Mouse (Mus musculus) embryonic facial prominence, embryonic 11.5 days (tissue): ENCODE results near the gene Rab20. TPM values are rescaled to one million over a fixed set of nuclear protein-coding genes. Genes with fewer than 3 reads are reported as not detected.

Source experiments
- ATAC-seq: fragments of 200-750 bp; cut with Nextera tagmentation; replicated peaks from 2 replicates; pipeline ENCODE4 v1.8.0; 2017; ENCODE audit warnings: low read depth; ENCODE audit not compliant: insufficient number of reproducible peaks, low FRiP score, low TSS enrichment
- DNase-seq: peaks from one replicate; pipeline ENCODE4 v3.0.0-alpha.2; 2015; ENCODE audit warnings: low spot score
- H3K27ac ChIP-seq: fragments of 300-500 bp; sonication (generic); replicated peaks from 2 replicates; pipeline ENCODE4 v1.5.1; 2014; ENCODE audit warnings: mild to moderate bottlenecking, low read depth, low read length, control low read depth
- H3K27me3 ChIP-seq: fragments of 300-500 bp; sonication (generic); 2 replicates; pipeline ENCODE4 v1.6.1; 2014; ENCODE audit warnings: mild to moderate bottlenecking, low read length, moderate library complexity, mixed read lengths; ENCODE audit not compliant: control insufficient read depth, insufficient read depth
- H3K36me3 ChIP-seq: fragments of 300-500 bp; sonication (generic); replicated peaks from 2 replicates; pipeline ENCODE4 v1.6.1; 2014; ENCODE audit warnings: low read depth, mild to moderate bottlenecking, low read length, moderate library complexity, mixed read lengths; ENCODE audit not compliant: control insufficient read depth, insufficient read depth
- H3K4me1 ChIP-seq: fragments of 300-500 bp; sonication (generic); 2 replicates; pipeline ENCODE4 v1.6.1; 2014; ENCODE audit warnings: low read length, mixed read lengths; ENCODE audit not compliant: control insufficient read depth, insufficient read depth
- H3K4me2 ChIP-seq: fragments of 300-500 bp; sonication (generic); 2 replicates; pipeline ENCODE4 v1.6.1; 2014; ENCODE audit warnings: low read depth, mild to moderate bottlenecking, control low read depth, low read length, moderate library complexity
- H3K4me3 ChIP-seq: fragments of 300-500 bp; sonication (generic); 2 replicates; pipeline ENCODE4 v1.5.1; 2014; ENCODE audit warnings: low read depth, low read length, control low read depth
- H3K9ac ChIP-seq: fragments of 300-500 bp; sonication (generic); replicated peaks from 2 replicates; pipeline ENCODE4 v1.6.1; 2014; ENCODE audit warnings: mild to moderate bottlenecking, control low read depth, low read length
- H3K9me3 ChIP-seq: fragments of 300-500 bp; sonication (generic); replicated peaks from 2 replicates; pipeline ENCODE4 v1.6.1; 2016; ENCODE audit warnings: mild to moderate bottlenecking, low read length, inconsistent platforms, mixed read lengths; ENCODE audit not compliant: control insufficient read depth
- WGBS: fragments of 180-500 bp; shearing (Covaris S2); extraction: QIAGEN DNeasy Blood & Tissue Kit; methylation state at CpG from one replicate; pipeline ENCODE4 v1.1.7; 2014; 5-methylcytosine and 5-hydroxymethylcytosine counted together
- polyA plus RNA-seq: library from polyadenylated mRNA; unstranded; fragments of >200 nt; fragmentation: Nextera tagmentation; extraction: Ambion mirVana; gene quantifications from 2 replicates; pipeline ENCODE4 v1.2.1, GENCODE M21; 2014

Rab20 gene
- polyA plus RNA-seq, 1 experiment from 2014 or later, result 0.79 TPM

- under 1% methylated on average over 23 of the region's 23 CpGs for WGBS
- Histone ChIP-seq H3K36me3 (no peaks in the 10 kb centered on the region), H3K4me1 (peaks cover 5% of the 10 kb centered on the region; the same call in 1 of the 2 replicates), H3K9ac (no peak overlapping the region), H3K4me3 (peak overlapping the region; percentile 45), H3K27ac (no peak overlapping the region), H3K9me3 (no peaks in the 10 kb centered on the region), H3K4me2 (peak overlapping the region; percentile 97), H3K27me3 (peaks cover 44% of the 10 kb centered on the region)
- DNase-seq, result no peak
- no peak for ATAC-seq
Observed at GRCm38 (mm10) chr8:11478807-11479527, 457 bp upstream of the Rab20 start.

DNA sequence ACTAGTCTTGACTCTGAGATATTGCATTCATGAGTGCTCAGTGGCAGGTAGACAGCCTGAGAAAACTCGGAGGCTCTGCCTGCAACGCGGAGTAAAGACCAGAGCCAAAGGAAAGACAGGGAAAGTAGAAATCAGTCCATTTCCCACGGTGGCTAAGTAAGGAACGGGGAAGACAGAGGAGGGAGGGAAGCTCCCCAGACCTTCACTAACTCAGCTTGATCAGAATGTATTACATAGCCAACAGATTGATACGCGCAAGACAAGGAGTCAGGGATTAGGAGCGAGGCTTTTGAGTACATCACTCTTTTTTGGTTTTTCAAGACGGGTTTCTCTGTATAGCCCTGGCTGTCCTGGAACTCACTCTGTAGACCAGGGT lies 1.3 kb downstream of the Rab20 start:
- DNase-seq (no peak), ATAC-seq (no peak)
- Histone ChIP-seq H3K36me3 (no peaks in the 10 kb centered on the region), H3K9ac (no peak overlapping the region), H3K27me3 (peaks cover 44% of the 10 kb centered on the region), H3K4me2 (peak overlapping the region; percentile 19; the same call in 1 of the 2 replicates), H3K4me1 (peaks cover 5% of the 10 kb centered on the region; the same call in 1 of the 2 replicates), H3K9me3 (no peaks in the 10 kb centered on the region), H3K27ac (no peak overlapping the region), H3K4me3 (no peak overlapping the region)
- WGBS, result 2% methylated on average over 9 of the region's 9 CpGs

DNA sequence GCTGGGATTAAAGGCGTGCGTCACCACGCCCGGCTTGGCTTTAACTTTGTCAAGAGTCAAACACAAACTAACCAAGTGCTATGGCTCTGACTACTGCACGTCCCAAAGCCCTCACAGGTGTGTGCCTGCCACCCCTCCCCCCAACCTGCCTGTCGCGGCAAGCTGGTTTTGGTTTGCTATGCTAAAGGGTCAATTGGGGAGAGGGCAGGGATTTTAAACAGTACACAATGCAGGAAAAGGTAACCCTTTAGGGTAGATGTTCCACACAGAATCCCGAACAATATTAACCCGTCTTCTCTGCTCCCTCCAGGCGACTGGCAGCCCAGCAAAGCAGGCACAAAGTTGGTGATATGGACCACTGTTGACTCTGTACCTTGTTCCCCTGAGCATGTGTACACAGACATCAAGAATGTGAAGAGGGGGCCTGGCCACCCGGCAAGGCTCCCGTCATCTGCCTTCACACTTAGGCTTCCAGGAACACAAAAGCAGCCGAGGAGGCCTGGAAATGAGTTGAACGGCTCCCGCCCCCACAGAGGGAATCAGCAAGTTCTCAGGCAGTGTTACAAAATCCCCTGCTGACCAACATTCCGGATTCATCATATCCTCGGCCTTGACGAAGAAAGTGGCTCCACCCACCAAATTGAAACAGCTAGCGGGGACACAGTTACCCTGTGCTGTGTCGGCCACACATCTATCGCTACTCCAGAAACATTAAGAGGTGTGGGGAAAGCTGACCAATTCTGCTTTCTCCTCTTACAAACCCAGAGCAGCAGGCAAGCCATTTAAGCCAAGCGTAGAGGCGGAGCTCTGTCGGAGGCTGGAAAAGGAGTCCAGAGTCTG lies 2.0 kb downstream of the Rab20 start:
- H3K27ac ChIP-seq, result no peak overlapping the region
- H3K27me3 ChIP-seq, result peaks cover 38% of the 10 kb centered on the region
- H3K36me3 ChIP-seq, result no peaks in the 10 kb centered on the region
- WGBS, result 3% methylated on average over 24 of the region's 24 CpGs
- DNase-seq, result peak; percentile 64
- H3K4me2 ChIP-seq, result peak overlapping the region; percentile 19
- H3K4me3 ChIP-seq, result no peak overlapping the region
- H3K9ac ChIP-seq, result 0 out of 2 replicates have a peak overlapping the region, but pooled peaks have one; percentile 2
- no peaks in the 10 kb centered on the region for H3K9me3 ChIP-seq
- peaks cover 5% of the 10 kb centered on the region; the same call in 1 of the 2 replicates for H3K4me1 ChIP-seq
- no peak for ATAC-seq

DNA sequence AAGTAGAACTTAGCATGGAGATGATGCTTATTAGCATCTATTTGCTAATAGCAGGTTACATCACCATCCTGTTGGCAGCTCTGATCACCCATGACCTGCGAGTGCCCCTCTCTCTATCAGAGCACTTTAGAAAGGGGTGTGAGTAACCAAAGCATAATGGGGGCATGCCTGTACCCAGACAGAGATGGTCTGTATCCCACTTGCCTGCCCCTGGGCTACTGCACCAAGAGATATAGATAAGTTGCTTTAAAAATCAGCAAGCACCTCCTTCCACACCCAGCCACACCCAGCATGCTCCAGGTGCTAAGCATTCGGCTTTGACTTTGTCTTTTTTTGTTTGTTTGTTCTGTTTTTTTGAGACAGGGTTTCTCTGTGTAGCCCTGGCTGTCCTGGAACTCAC lies 2.6 kb downstream of the Rab20 start:
- ATAC-seq, result no peak
- peaks cover 5% of the 10 kb centered on the region; the same call in 1 of the 2 replicates for H3K4me1 ChIP-seq
- 11% methylated on average over 2 of the region's 2 CpGs for WGBS

DNA sequence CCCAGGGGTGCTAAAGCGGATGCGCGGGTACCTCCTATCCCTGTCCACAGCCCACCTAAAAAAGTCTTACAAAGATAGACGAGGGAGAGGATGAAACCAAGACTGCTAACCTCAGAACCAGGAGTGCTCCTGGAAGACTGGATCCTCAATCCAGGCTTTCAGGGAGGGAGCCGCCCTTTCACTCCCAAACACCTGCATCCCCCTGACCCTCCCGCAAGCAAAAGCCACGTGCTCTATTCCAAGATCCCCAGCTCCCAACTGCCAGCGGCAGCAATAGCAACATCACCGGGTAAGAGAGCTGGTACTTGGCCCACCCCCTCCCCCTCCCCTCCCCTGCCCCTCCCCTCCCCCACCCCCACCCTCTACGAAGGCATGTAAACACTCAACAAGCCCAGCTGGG lies 3.1 kb downstream of the Rab20 start:
- peaks cover 38% of the 10 kb centered on the region for H3K27me3 ChIP-seq
- 8% methylated on average over 9 of the region's 10 CpGs for WGBS
- no peak overlapping the region for H3K4me3 ChIP-seq
- no peak for DNase-seq
- H3K4me2 ChIP-seq, result no peak overlapping the region
- no peak overlapping the region for H3K27ac ChIP-seq
- no peak for ATAC-seq
- H3K9ac ChIP-seq, result no peak overlapping the region
- H3K4me1 ChIP-seq, result peaks cover 5% of the 10 kb centered on the region; the same call in 1 of the 2 replicates
- H3K36me3 ChIP-seq, result no peaks in the 10 kb centered on the region
- no peaks in the 10 kb centered on the region for H3K9me3 ChIP-seq

More for the DNA sequence above, 2.6 kb downstream of the Rab20 start:
- no peak overlapping the region for H3K27ac ChIP-seq
- DNase-seq, result no peak
- H3K27me3 ChIP-seq, result peaks cover 38% of the 10 kb centered on the region
- no peaks in the 10 kb centered on the region for H3K9me3 ChIP-seq
- H3K4me2 ChIP-seq, result no peak overlapping the region
- no peak overlapping the region for H3K4me3 ChIP-seq
- no peaks in the 10 kb centered on the region for H3K36me3 ChIP-seq
- no peak overlapping the region for H3K9ac ChIP-seq

GRCm38 (mm10) chr8:11473072-11473471 lies 5.4 kb downstream of the Rab20 start:
- DNase-seq (no peak), ATAC-seq (no peak)
- H3K4me1 ChIP-seq, result peaks cover 1% of the 10 kb centered on the region; the same call in 1 of the 2 replicates
- H3K9me3 ChIP-seq, result no peaks in the 10 kb centered on the region
- WGBS, result 22% methylated on average over 4 of the region's 4 CpGs
- H3K36me3 ChIP-seq, result no peaks in the 10 kb centered on the region
- no peak overlapping the region for H3K4me3 ChIP-seq
- no peak overlapping the region for H3K27ac ChIP-seq
- no peak overlapping the region for H3K9ac ChIP-seq
- H3K27me3 ChIP-seq, result peaks cover 18% of the 10 kb centered on the region
- H3K4me2 ChIP-seq, result no peak overlapping the region

GRCm38 (mm10) chr8:11471309-11471708 lies 7.2 kb downstream of the Rab20 start:
- H3K36me3 ChIP-seq, result no peaks in the 10 kb centered on the region
- WGBS, result 45% methylated on average over 8 of the region's 8 CpGs
- no peak overlapping the region for H3K4me2 ChIP-seq
- DNase-seq (no peak), ATAC-seq (no peak)
- H3K4me1 ChIP-seq, result no peaks in the 10 kb centered on the region
- H3K9ac ChIP-seq, result no peak overlapping the region
- H3K27me3 ChIP-seq, result peaks cover 10% of the 10 kb centered on the region
- no peak overlapping the region for H3K27ac ChIP-seq
- no peak overlapping the region for H3K4me3 ChIP-seq
- no peaks in the 10 kb centered on the region for H3K9me3 ChIP-seq

DNA sequence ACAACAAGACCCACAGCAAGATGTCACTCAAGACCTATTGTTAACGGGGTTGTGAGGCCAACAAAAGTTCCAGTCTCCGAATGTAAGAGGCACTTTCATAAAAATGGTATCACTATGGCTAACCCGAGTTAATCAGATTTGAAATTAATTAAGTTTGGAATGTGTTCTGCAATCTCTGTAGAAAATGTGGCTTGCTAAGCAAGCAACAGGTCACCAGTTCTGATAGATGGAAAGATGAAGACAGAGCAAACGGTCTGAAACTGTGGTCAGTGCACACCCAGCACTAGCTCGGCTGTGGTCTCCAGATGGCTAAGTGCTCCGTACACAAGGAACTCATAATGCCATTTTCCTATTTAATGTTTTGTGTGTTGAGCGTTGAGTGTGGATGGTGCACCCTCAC lies 7.8 kb downstream of the Rab20 start:
- WGBS, result 72% methylated on average over 7 of the region's 7 CpGs
- H3K36me3 ChIP-seq, result no peaks in the 10 kb centered on the region
- H3K27me3 ChIP-seq, result peaks cover 5% of the 10 kb centered on the region
- H3K27ac ChIP-seq, result no peak overlapping the region
- DNase-seq, result no peak
- H3K4me3 ChIP-seq, result no peak overlapping the region
- no peak overlapping the region for H3K4me2 ChIP-seq
- no peaks in the 10 kb centered on the region for H3K9me3 ChIP-seq
- H3K4me1 ChIP-seq, result no peaks in the 10 kb centered on the region
- H3K9ac ChIP-seq, result no peak overlapping the region
- no peak for ATAC-seq
